Mouse (Mus musculus) MEL (cell line): ENCODE results near the gene Rhob. TPM values are rescaled to one million over a fixed set of nuclear protein-coding genes. Genes with fewer than 3 reads are reported as not detected.

Experiments used
- DNase-seq: peaks from one replicate; pipeline ENCODE4 v3.0.0; 2011; ENCODE audit warnings: low read depth, low spot score
- H3K27ac ChIP-seq: 2 replicates; pipeline ENCODE4 v1.5.1; 2012; ENCODE audit warnings: low read depth, mild to moderate bottlenecking, control low read depth, low read length, moderate library complexity; ENCODE audit not compliant: control insufficient read depth
- H3K27me3 ChIP-seq, 2 experiments: fragments of 150-350 bp in 1 of 2; sonication (generic) in 1 of 2; 2 replicates each; pipeline ENCODE4 v1.6.1; 2012; ENCODE audit warnings: low read length in 2 of 2, mild to moderate bottlenecking in 2 of 2, improper control_type of control experiment in 1 of 2, moderate library complexity in 1 of 2; ENCODE audit not compliant: insufficient read depth in 2 of 2, control insufficient read depth in 1 of 2
- H3K36me3 ChIP-seq, 2 experiments: 2 replicates each; pipeline ENCODE4 v1.6.1; 2012 to 2014; ENCODE audit warnings: low read length in 2 of 2, improper control_type of control experiment in 1 of 2, inconsistent platforms in 1 of 2, mild to moderate bottlenecking in 1 of 2; ENCODE audit not compliant: insufficient read depth in 2 of 2, control insufficient read depth in 1 of 2
- H3K4me1 ChIP-seq, 2 experiments: fragments of 150-350 bp in 1 of 2; sonication (generic) in 1 of 2; 2 replicates each; pipeline ENCODE4 v1.6.1; 2012; ENCODE audit warnings: low read length in 2 of 2, improper control_type of control experiment in 1 of 2, mild to moderate bottlenecking in 1 of 2; ENCODE audit not compliant: insufficient read depth in 2 of 2, control insufficient read depth in 1 of 2
- H3K4me3 ChIP-seq, 2 experiments: fragments of 150-350 bp in 1 of 2; sonication (generic) in 1 of 2; 2 replicates each; pipeline ENCODE4 v1.5.1; 2012; ENCODE audit warnings: low read depth in 2 of 2, low read length in 2 of 2, mild to moderate bottlenecking in 2 of 2, moderate library complexity in 2 of 2, control low read depth in 1 of 2, improper control_type of control experiment in 1 of 2; ENCODE audit not compliant: control insufficient read depth in 1 of 2, insufficient read depth in 1 of 2
- H3K79me2 ChIP-seq: 2 replicates; pipeline ENCODE4 v1.6.1; 2012; ENCODE audit warnings: mild to moderate bottlenecking, low read length, moderate library complexity; ENCODE audit not compliant: control insufficient read depth, poor library complexity, insufficient read depth
- H3K9ac ChIP-seq: 2 replicates; pipeline ENCODE4 v1.6.1; 2012; ENCODE audit warnings: low read depth, mild to moderate bottlenecking, control low read depth, low read length, moderate library complexity; ENCODE audit not compliant: control insufficient read depth, poor library complexity, severe bottlenecking
- H3K9me3 ChIP-seq: fragments of 150-350 bp; sonication (generic); replicated peaks from 2 replicates; pipeline ENCODE4 v1.6.1; 2012; ENCODE audit warnings: mild to moderate bottlenecking, low read length, improper control_type of control experiment, moderate library complexity; ENCODE audit not compliant: insufficient read depth
- CTCF ChIP-seq, 3 experiments: IDR thresholded peaks in 2 of 3; conservative IDR thresholded peaks in 1 of 3; 2 replicates each; pipeline ENCODE4 v1.5.1; 2011 to 2012; ENCODE audit warnings: low read length in 3 of 3, low read depth in 2 of 3, mild to moderate bottlenecking in 2 of 3, improper control_type of control experiment in 1 of 3, inconsistent platforms in 1 of 3, mixed read lengths in 1 of 3, moderate library complexity in 1 of 3; ENCODE audit not compliant: control insufficient read depth in 1 of 3, insufficient read depth in 1 of 3, poor library complexity in 1 of 3, severe bottlenecking in 1 of 3
- ELF1 ChIP-seq: IDR thresholded peaks from 2 replicates; pipeline ENCODE4 v1.6.1; 2014; ENCODE audit warnings: low read depth, mild to moderate bottlenecking, inconsistent platforms, low read length, improper control_type of control experiment, moderate library complexity
- HCFC1 ChIP-seq: IDR thresholded peaks from 2 replicates; pipeline ENCODE4 v1.6.1; 2012; ENCODE audit warnings: low read depth, mild to moderate bottlenecking, inconsistent platforms, low read length, improper control_type of control experiment, moderate library complexity
- KAT2A ChIP-seq: conservative IDR thresholded peaks from 2 replicates; pipeline ENCODE4 v1.6.1; 2012; ENCODE audit warnings: low read depth, low read length, improper control_type of control experiment, inconsistent platforms
- MAFK ChIP-seq: IDR thresholded peaks from 2 replicates; pipeline ENCODE4 v1.6.1; 2011; ENCODE audit warnings: low read depth, mild to moderate bottlenecking, low read length, improper control_type of control experiment, borderline replicate concordance
- MXI1 ChIP-seq: IDR thresholded peaks from 2 replicates; pipeline ENCODE4 v1.6.1; 2011; ENCODE audit warnings: mild to moderate bottlenecking, low read depth, low read length, improper control_type of control experiment
- MYB ChIP-seq: IDR thresholded peaks from 2 replicates; pipeline ENCODE4 v1.6.1; 2011; ENCODE audit warnings: mild to moderate bottlenecking, low read depth, low read length, improper control_type of control experiment
- MYC ChIP-seq: IDR thresholded peaks from 2 replicates; pipeline ENCODE4 v1.6.1; 2011; ENCODE audit warnings: low read depth, mild to moderate bottlenecking, low read length, improper control_type of control experiment, moderate library complexity
- NELFE ChIP-seq: IDR thresholded peaks from 2 replicates; pipeline ENCODE4 v1.6.1; 2011; ENCODE audit warnings: low read depth, low read length, improper control_type of control experiment
- NRF1 ChIP-seq: IDR thresholded peaks from 2 replicates; pipeline ENCODE4 v1.6.1; 2014; ENCODE audit warnings: low read depth, mild to moderate bottlenecking, inconsistent platforms, low read length, improper control_type of control experiment, moderate library complexity; ENCODE audit not compliant: poor library complexity, insufficient read depth, severe bottlenecking
- POLR2A ChIP-seq, 2 experiments: IDR thresholded peaks; 2 replicates each; pipeline ENCODE4 v1.6.1; 2011 to 2012; ENCODE audit warnings: low read length in 2 of 2, mild to moderate bottlenecking in 2 of 2, control low read depth in 1 of 2, improper control_type of control experiment in 1 of 2, low read depth in 1 of 2, moderate library complexity in 1 of 2; ENCODE audit not compliant: control insufficient read depth in 1 of 2, insufficient read depth in 1 of 2, poor library complexity in 1 of 2
- POLR2AphosphoS2 ChIP-seq: IDR thresholded peaks from 2 replicates; pipeline ENCODE4 v1.6.1; 2011; ENCODE audit warnings: low read length, improper control_type of control experiment
- SIN3A ChIP-seq: IDR thresholded peaks from 2 replicates; pipeline ENCODE4 v1.6.1; 2012; ENCODE audit warnings: low read length, improper control_type of control experiment, inconsistent platforms
- SMC3 ChIP-seq: IDR thresholded peaks from 2 replicates; pipeline ENCODE4 v1.6.1; 2011; ENCODE audit warnings: low read depth, low read length, improper control_type of control experiment
- USF1 ChIP-seq: IDR thresholded peaks from 2 replicates; pipeline ENCODE4 v1.6.1; 2014; ENCODE audit warnings: low read depth, mild to moderate bottlenecking, inconsistent platforms, low read length, improper control_type of control experiment, moderate library complexity
- ZC3H11A ChIP-seq: IDR thresholded peaks from 2 replicates; pipeline ENCODE4 v1.6.1; 2012; ENCODE audit warnings: low read depth, mild to moderate bottlenecking, inconsistent platforms, low read length, improper control_type of control experiment
- ZMIZ1 ChIP-seq: IDR thresholded peaks from 2 replicates; pipeline ENCODE4 v1.6.1; 2012; ENCODE audit warnings: low read depth, mild to moderate bottlenecking, inconsistent platforms, low read length, improper control_type of control experiment, moderate library complexity
- polyA plus RNA-seq, 2 experiments: library from polyadenylated mRNA; stranded (reverse) in 1 of 2; unstranded in 1 of 2; fragments of >175 nt in 1 of 2; fragments of >200 nt in 1 of 2; gene quantifications; 2 replicates each; pipeline versions ENCODE4 v1.2.1 to v1.2.4; 2012; ENCODE audit warnings: low replicate concordance in 2 of 2, low read depth in 1 of 2; ENCODE audit not compliant: insufficient read length in 2 of 2, insufficient read depth in 1 of 2, missing spikeins in 1 of 2
- total RNA-seq: library from RNA; depleted of rRNA; stranded (reverse); fragments of 300-350 nt; gene quantifications from 2 replicates; pipeline ENCODE4 v1.2.3, GENCODE M21; 2012

Gene Rhob
- total and polyA plus RNA-seq, 3 experiments = 1.8 to 6.0 TPM; not detected in 1

- Histone ChIP-seq H3K27me3 (peaks cover 0 to 5% of the 10 kb centered on the region in 2 experiments; a peak in 3 of 4 replicates), H3K4me1 (no peaks in the 10 kb centered on the region), H3K79me2 (no peaks in the 10 kb centered on the region), H3K9ac (no peak overlapping the region)
- TF ChIP-seq ZC3H11A (no peak), USF1 (0 out of 2 replicates have a peak, but pooled peaks have one; percentile 45)
- TF ChIP-seq, all 39 proteins: peak for 1
- Histone ChIP-seq H3K27ac (no peak overlapping the region), H3K4me3 (no peak overlapping the region), H3K9me3 (no peaks in the 10 kb centered on the region), H3K36me3 (no peaks in the 10 kb centered on the region)
- no peak for DNase-seq
These were observed 35.8 kb upstream of the Rhob start for GRCm38 (mm10) chr12:8535596-8535995.

GRCm38 (mm10) chr12:8534915-8535314 lies 35.1 kb upstream of the Rhob start:
- peaks cover 0 to 6% of the 10 kb centered on the region in 2 experiments; a peak in 3 of 4 replicates for H3K27me3 ChIP-seq
- no peaks in the 10 kb centered on the region for H3K4me1 ChIP-seq
- no peaks in the 10 kb centered on the region for H3K9me3 ChIP-seq
- H3K27ac ChIP-seq = no peak overlapping the region
- H3K4me3 ChIP-seq = no peak overlapping the region
- no peak overlapping the region for H3K9ac ChIP-seq
- no peaks in the 10 kb centered on the region for H3K36me3 ChIP-seq
- no peaks in the 10 kb centered on the region for H3K79me2 ChIP-seq
- DNase-seq = no peak
- no peak for TF ChIP-seq MYB
- TF ChIP-seq NELFE = no peak

- Histone ChIP-seq H3K9me3 (no peaks in the 10 kb centered on the region), H3K27me3 (peaks cover 0 to 4% of the 10 kb centered on the region in 2 experiments; a peak in 2 of 4 replicates)
- TF ChIP-seq SIN3A = no peak
- TF ChIP-seq POLR2AphosphoS2 = no peak
- no peak for TF ChIP-seq ELF1
- TF ChIP-seq KAT2A = no peak
- no peak for TF ChIP-seq CTCF (IDR thresholded peaks at IDR 0.05 in 2 of 3, conservative IDR thresholded peaks at IDR 0.05 in 1 of 3; ENCODE audit: control insufficient read depth in 1 of 3, insufficient read depth in 1 of 3, low read depth in 2 of 3, low read length in 3 of 3, poor library complexity in 1 of 3, severe bottlenecking in 1 of 3)
- no peak for TF ChIP-seq NRF1
- TF ChIP-seq HCFC1 = no peak
- TF ChIP-seq SMC3 = no peak
- no peak for TF ChIP-seq POLR2A (IDR thresholded peaks at IDR 0.05; ENCODE audit: control insufficient read depth in 1 of 2, insufficient read depth in 1 of 2, low read depth in 1 of 2, low read length in 2 of 2, poor library complexity in 1 of 2)
- no peak for TF ChIP-seq MAFK
- TF ChIP-seq MYC = no peak
- no peak for TF ChIP-seq MXI1
- TF ChIP-seq ZMIZ1 = no peak
These were observed 28.0 kb upstream of the Rhob start for GRCm38 (mm10) chr12:8527770-8528169.

More at GRCm38 (mm10) chr12:8527770-8528169, 28.0 kb upstream of the Rhob start:
- DNase-seq = no peak
- no peak overlapping the region for H3K4me3 ChIP-seq
- H3K27ac ChIP-seq = no peak overlapping the region
- no peaks in the 10 kb centered on the region for H3K79me2 ChIP-seq
- no peaks in the 10 kb centered on the region for H3K4me1 ChIP-seq
- no peaks in the 10 kb centered on the region for H3K36me3 ChIP-seq
- no peak overlapping the region for H3K9ac ChIP-seq
